Mouse (Mus musculus) cerebellum, adult 8-10 months (tissue): ENCODE results near the gene Nr2f1.

Experiments used
- DNase-seq: peaks from one replicate; pipeline ENCODE4 v3.0.0; 2022

The Nr2f1 gene

DNA sequence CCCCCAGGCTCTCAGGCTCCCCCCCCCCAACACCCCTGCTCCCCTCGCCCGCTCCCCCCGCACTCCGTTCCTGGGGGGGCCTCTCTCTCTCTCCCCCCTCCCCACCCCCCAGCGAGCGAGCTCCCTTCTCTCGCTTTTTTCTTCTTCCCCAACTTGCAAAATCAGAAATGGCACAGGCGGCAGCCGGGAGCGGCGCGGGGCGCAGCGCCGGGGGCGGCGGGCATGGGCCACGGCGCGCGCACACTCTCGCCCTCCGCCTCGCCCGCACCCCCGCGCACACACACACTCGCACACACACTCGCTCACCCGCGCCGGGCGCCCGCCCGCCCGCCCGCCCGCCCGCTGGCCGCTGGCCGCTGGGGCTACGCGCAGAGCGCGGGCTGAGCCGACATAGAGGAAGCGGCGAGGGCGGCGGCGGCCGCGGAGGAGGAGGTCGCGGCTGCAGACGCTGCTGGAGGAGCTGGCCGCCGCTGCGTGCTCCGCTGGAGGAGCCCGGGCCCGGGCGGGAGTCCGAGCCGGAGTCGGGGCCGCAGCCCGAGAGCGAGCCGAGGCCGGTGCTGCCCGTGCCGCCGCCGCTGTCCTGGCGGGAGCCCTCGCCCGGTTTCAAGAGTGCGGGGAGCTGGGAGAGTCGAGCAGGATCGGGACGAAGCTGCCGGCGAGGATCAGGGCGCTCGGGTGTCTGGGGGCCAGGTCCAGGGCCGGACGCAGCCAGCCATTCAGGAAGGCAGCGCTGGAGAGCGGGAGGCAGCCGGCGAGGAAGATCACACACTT lies 501 bp downstream of the Nr2f1 start:
- peak; percentile 67 for DNase-seq

DNA sequence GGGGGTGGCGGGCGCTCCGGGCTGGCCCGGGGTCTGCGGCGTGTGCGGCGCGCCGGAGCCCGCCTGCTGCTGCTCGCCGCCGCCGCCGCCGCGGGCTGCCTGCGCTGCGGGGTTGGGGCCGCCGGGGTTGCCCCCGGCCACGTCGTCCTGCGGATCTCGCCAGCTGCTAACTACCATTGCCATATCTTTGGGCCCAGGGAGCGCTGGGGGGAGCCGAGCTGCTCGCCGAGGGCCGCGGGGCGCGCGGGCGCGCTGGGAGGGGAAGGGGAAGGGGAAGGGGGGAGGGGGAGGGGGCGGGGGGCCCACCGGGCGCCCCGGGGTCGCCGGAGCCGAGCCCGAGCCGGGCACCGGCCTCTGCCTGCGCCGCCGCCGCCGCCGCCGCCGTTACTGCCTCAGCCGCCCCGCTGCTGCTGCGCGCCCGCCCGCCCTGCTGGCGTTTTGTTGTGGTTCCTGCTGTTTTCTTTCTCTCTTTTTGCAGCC lies 1.1 kb downstream of the Nr2f1 start:
- peak; percentile 50 for DNase-seq

DNA sequence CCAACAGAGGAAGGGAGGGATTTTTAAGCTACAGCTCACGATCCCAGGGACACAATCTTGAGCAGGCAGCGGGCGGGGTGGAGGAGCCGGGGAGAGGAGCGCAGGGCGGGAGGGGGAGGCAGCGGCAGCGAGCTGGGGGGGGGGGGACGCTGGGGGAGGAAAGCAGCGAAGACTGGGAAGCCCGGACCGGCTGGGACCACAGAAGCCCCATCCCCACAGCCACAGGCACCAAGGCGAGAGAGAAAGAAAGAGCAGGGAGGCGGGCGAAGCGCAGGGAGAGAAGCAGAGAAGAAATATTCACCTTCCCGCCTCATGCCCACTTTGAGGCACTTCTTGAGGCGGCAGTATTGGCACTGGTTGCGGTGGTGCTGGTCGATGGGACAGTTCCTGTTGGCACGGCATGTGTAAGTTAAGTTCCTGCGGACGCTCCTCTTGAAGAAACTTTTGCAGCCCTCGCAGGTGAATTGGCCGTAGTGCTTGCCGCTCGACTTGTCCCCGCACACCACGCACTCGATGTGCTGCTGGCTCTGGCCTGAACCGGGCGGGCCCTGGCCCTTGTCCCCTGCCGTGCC lies 1.7 kb downstream of the Nr2f1 start:
- DNase-seq, result peak; percentile 59

DNA sequence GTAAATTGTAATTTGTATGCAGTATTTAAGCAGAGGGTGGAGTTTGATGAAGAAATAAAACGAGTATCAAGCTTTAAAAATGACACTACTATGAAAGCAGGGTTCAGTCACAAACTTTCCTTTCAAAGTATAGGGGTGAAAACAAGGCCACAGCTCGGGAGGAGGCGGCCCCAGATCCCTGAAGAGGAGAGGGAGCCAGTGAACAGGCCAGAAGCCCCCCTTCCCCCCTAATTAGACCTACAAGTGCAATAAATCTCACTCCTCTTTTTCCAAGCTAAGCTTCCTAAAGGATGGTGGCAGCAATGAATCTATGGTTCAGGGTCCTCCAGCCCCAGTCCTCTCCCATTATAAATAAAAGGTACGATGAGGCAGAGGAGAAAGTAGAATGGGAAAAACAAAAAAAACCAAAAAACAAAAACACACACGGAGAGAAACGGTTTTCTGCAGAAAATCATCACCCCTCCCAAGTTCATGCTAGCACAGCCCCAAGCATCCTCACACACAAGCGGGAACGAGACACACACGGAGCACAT lies 2.2 kb downstream of the Nr2f1 start:
- no peak for DNase-seq

DNA sequence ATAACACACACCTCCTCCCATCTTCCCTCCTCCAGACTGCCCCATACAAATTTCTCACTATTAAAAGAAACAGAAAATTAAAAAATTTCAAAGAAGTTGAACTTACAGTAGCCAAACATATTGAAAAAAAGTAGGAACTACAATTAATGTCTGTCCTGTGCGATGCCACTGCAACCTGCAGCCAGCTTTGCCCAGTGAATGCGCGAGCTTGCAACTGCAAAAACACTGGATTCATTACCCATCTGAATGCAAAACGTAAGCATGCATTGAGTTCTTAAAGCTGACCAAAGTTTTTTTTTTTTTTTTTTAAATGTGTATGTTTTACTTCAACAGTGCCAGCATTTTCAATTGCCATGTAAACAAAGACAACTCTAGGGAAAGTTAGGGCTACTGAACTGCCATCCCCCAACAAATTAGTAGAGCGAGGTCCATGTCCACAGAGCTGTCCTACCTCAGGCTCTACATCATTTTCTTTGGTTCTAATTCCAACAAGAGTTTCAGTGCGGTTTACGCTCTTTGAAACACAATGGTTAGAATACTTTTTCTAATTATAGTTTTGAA lies 3.2 kb downstream of the Nr2f1 start:
- no peak for DNase-seq

DNA sequence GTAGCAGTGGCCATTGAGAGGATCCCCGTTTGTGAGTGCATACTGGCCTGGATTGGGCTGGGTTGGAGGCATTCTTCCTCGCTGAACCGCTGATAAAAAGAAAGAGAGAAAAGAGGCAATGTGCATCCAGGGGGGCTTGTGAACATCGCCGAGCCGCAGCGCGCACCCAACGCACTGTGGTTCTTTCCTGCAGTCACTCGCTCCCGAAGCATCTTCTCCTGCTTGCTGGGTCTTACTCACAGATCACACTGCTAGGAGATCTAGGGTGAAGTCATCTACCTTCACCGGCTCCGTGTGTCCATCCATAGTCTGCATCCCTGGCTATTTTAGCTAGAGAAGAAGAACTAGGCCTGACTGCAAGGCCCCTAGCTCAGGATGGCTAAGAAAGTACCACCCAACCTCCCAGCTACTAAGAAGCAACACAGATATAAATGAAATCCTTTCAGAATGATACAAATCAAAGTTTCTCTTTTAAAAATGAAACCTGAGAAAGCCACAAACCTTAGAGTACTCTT lies 3.9 kb downstream of the Nr2f1 start:
- no peak for DNase-seq

DNA sequence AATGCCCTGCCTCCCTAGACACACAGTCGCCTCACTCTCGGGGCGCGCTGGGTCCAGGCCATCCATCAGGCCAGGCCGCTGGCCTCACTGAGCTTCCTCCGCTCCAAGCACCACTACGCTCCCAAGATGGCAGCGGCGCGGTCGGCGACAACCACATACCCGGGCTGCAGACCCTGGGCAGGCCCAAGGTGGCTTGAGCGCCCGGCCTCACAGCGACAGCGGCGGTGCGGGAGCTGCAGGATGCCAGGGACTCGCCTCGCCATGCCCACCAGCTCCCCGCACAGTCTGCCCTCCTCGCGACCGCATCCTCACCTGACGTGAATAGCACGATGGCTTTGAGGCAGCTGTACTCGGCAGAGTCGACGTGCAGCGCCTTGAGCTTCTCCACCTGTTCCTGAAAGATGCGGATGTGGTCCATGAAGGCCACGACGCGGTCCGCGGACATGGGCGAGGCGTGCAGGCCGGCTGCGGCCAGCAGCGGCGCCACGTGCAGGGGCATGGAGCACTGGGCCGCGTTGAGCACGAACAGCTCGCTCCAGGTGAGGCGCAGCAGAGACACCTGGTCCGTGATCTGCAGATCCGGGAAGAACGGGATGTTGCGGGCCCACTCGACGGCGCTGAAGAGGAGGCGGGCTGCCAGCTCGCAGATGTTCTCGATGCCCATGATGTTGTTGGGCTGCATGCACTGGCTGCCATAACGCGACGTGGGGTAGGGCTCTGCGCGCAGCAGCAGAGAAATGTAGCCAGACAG lies 4.5 kb downstream of the Nr2f1 start:
- peak; percentile 63 for DNase-seq

DNA sequence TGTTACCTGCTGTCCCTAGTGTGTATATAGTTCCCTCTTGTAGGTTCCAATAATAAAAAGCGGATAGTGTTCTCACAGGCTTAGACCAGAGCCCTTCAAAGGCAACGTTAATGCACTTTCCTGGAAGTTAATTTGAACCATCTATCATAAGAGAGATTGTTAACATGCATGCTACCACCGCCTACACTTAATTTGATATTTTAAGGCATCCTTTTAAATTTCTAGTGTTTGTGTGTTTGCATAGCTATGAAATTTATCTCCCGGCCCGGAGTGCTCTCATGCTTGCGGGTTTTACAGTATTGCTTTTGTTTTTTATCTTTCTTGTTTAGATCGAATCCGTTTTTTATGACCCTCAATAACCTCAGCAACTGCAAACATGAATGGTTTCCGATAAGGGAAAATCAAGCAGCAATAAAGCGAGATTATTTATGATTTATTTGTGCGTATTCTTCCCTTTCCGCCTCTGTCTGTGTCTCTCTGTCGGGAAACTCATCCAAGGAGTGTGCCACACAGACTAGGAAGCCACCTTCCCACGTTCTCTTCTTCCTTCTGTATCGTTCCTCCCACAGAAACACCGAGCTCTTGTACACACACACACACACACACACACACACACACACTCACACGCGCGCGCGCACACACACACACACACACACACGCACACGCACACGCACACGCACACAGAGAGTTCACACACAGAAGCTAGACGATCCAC lies 5.3 kb downstream of the Nr2f1 start:
- DNase-seq, result no peak

DNA sequence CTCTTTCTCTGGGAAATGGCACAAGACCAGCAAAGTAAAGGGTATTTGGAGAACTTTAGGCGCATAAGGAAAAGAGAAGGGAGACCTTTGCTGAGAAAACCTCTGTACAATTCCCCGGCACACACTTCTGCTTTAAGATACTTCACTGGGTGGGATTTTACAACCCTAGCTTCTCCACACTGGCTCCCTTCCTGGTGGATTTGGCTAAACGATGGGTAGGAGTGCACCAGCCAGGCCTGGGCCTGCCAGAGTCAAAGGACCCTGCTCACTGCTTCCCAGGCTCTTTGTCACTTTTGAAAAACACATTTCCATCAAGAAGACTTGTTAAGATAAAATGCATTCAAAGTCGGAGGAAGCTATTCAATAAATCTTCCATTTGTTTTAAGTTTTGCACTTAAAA lies 6.3 kb downstream of the Nr2f1 start:
- no peak for DNase-seq

DNA sequence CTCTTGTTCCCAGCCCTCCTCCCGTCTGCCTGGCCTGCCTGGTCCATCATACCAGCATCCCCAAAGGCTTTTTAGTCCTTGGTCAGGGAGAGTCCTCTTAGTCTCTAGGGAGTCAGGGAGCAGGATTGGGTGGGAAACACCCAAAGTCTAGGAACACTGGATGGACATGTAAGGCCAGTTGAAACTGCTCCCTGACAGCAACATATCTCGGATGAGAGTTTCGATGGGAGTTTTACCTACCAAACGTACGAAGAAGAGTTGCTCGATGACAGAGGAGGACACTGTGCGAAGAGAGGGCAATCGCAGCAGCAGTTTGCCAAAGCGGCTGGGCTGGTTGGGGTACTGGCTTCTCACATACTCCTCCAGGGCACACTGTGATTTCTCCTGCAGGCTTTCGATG lies 10.0 kb downstream of the Nr2f1 start:
- no peak for DNase-seq

DNA sequence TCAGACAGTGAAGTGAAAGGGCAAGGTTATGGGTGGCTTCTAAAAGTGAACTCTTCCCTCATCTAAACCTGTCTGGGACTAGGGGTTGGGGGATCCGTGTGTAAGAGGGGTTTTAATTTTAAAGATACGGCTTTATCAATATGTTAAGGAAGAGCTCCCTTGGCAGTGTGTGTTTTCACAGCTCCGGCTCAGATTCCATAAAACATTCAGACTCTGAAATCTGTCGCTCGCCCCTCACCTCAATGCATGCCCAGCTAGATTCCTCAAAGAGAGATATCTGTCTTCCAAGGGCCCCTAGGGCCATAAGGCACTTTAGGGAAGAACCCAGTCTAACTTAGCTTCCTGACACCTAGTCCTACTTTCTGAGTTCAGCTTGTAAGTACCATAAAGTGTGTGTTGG lies 11.7 kb downstream of the Nr2f1 start:
- DNase-seq, result no peak

DNA sequence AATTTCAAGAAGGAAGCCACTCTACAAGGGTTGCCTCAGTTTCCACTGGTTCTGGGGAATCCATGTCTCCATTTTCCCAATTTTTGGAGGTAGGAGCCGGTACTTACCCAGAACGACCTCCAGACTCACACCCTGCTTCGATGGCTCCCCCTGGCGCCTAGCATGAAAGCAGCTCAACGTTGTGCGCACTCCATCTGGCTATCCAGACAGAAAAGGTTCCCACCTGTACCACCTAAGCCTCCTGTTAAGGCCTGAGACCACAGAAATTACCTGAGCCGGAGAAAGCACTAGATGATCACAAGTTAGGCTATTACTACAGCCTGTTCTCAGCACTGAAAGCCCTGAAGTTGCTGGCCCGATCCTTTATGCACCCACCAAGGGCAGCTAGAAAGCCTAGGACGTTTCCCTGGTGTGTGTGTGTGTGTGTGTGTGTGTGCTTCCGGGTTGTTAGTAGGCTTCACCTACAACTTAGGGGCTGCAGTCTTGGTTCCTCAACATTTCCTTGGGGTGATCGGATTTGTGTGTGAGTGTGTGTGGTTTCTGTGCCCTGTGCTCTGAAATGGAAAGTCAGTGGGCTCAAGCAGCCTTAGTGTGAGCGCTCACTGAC lies 13.1 kb downstream of the Nr2f1 start:
- no peak for DNase-seq

DNA sequence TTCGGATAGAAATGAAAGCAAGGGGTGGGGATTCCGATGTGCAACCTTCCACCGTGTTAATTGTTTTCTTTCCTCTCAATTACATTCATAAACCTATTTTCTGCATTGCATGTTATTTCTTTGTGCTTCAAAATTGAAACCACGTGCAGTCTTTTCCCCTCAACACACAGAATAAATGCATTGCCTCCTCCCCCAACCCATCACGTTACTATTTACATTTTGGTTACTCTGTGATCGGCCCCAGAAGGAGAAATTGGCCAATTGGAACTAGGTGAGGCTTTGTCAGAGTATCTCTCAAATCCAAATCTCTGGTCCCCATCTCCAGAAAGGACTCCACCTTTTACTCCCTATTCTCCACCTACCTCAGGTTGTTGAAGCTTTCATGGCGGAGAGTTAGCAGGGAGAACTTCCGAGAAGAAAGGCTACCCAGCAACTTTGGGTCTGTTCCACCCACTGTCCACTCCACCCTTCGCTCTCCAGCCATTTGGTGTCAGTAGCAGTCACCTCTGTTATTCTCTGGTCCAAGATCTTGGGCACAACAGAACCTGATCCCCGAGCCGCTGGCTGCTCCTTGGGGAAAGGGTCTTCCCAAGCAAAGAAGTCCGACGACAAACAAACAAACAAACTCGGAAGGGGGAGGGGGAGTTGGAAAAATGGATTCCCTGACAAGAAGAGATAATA lies 14.6 kb downstream of the Nr2f1 start:
- DNase-seq, result no peak

DNA sequence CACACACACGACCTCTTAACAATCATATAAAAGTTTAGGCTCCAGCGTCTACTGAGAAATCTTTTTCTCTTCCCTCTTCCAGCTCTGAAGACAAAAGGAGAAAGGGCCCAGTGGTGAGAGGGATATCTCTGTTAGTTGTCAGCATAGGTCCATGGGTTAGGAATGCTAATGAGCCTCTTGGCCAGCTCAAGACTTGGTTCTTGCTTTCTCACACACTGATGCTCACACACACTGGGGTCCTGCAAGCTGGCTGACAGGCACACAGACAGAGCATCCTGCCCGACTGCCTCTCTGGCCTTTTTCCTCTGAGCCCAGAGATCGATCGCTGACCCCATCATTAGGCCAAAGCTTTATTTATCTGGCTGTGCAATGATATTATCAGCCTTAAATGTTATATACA lies 15.6 kb downstream of the Nr2f1 start:
- no peak for DNase-seq

DNA sequence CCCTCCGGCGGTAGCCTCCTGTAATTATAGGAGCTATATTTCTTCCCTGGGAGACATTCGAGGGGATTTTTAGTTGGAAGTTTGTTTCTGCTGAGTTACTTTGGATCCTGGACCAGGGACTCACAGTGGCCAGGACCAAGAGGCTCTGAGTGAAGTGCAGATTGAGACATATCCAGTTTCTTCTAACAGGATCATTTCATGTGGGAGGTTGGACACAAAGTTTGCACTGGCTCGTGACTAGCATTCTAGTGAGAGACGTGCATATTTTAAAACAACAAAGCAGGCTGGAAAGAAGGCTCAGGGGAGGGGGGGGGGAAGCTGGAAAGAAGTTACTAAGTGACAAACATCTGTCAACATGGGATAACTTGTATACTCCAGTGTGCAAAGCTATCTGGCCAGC lies 16.6 kb downstream of the Nr2f1 start:
- DNase-seq, result no peak

DNA sequence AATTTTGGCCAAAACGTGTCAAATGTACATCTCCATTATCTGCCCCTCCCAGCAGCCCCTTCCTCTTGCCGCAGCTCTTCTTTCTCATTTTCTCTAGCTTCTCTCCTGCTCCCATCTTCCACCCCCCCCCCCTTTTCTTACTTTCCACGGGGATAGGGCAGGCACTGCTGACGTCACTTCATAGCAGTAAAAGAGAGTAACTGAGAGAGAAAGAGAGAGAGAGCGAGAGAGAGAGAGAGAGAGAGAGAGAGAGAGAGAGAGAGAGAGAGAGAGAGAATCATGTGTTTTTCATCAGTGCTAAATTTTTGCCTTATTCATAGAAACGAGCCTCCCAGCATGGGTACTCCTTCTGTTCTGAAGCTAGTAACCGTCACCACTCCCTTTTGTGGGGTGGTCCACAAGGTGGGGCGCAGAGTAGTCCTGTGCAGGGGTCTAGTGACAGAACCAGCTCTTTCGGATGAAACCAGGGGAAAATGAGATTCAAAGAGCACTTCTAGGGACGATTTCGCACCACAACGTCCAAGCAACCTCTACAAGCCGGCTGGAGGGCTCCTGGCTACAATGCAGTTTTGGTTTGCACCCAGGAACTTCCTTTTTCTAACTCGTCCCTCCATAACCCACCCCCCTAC lies 17.5 kb downstream of the Nr2f1 start:
- DNase-seq, result no peak

DNA sequence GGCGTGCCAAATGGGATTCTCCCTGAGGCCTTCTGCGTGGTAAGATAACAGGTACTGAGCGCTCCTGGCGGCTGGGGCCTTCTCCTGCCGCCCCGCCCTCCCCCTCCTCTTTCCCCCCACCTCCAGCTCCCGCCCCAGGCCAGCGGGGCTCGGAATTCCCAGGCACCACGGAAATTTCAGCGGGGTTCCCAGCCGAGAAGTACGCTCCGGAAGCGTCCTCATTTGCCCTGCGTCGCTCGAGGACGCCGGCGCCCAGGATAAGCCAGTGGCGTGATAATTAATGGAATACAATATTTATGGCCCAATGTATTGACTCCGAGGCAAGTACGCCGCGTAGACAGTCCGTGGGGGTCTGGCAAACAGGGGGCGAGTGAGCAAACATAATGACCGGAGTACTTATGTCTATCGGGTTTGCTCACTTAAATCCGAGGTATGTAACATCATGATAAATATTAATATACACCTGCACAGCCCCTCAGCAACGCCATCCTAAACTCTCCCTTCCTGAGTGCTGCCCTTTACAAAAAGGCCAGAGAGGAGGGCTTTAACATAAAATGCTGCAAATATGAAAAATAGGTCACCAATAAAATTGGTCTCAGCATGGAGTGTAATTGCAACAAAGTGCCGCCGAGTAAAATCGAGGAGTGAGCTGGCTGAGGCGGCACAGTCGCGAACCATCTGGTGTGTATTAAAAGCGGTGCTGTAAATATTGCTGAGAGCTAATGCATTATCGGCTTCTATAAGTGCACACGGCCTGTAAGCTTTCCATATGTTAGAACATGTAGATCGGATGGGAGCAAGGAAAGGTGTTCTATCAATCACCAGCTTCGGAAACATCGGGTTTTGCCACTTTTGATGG lies 18.3 kb downstream of the Nr2f1 start:
- peak; percentile 58 for DNase-seq

DNA sequence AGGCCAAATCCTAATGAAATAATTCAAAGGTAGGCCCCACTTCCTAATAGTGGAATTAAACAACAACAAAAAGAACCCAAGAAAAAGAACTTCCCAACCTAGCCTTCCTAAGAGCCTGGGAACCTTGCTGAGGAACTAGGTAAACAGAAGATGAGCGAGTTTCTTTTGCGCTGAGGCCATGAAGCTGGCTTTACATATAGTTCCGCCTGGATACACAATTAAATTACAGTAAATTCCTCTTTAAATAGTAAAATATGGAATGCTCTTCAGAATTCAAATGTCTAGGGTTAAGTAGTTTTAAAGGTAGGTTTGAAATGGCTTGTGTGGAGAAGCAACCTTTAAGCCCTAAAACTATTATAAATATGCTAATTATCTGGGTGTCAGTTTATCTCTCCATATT lies 19.3 kb downstream of the Nr2f1 start:
- no peak for DNase-seq

DNA sequence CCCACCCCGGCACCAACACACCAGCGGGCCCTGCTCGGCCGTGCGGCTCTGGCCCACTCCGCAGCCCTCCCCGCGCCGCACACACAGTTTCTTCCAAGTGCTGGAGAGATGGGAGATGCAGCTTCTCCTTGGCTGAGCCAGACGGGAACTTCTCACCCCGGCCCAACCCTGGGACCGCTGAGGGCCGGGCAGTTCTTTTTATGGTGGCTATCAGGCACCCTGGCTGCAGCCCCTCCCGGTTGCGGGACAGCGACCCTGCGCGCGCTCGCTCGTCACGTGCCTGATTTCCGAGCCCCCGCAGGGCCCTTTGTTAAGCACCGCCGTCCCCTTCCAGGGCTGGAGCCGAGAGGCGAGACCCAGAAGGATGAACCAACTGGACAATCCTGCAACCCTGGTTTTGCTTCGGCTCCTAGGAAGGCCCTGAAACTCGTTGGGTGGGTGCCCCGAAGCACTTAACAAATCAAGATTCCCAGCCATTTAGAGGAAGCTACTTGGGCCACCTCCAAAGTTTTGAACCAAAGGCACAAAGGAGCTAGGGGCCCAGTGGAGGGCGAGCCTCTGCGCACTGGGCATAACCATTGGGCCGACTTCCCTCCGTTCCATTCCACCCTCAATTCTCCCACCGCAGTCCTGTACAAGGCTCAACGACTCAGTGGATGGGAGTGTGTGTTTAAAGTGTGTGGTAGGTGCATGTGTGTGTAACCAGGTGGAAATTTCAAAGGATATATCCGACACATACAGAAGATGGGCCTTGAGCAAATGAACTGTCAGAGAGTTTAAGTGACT lies 20.1 kb downstream of the Nr2f1 start:
- no peak for DNase-seq
